Mouse (Mus musculus): ENCODE results near the gene Cmtm8. TPM values are rescaled to one million over a fixed set of nuclear protein-coding genes. Genes with fewer than 3 reads are reported as not detected.

Cmtm8 gene
- polyA plus RNA-seq, 1 experiment = 2.4 TPM

GRCm38 (mm10) chr9:114758272-114758671, 85.7 kb downstream of the Cmtm8 start:
- no peak for DNase-seq (ENCODE audit: low spot score)

- peak; percentile 93 for DNase-seq (ENCODE audit: low spot score)
These were observed 91.0 kb downstream of the Cmtm8 start for GRCm38 (mm10) chr9:114752863-114753484.

- DNase-seq (ENCODE audit: low spot score) = no peak
These were observed 91.6 kb downstream of the Cmtm8 start for GRCm38 (mm10) chr9:114752311-114752710.

GRCm38 (mm10) chr9:114751582-114751981, 92.4 kb downstream of the Cmtm8 start:
- DNase-seq (ENCODE audit: low spot score) = no peak

- DNase-seq (ENCODE audit: low spot score) = no peak
These were observed 96.5 kb downstream of the Cmtm8 start for GRCm38 (mm10) chr9:114747466-114747865.

GRCm38 (mm10) chr9:114747012-114747411, 96.9 kb downstream of the Cmtm8 start:
- no peak for DNase-seq (ENCODE audit: low spot score)

GRCm38 (mm10) chr9:114745654-114746053, 98.3 kb downstream of the Cmtm8 start:
- no peak for DNase-seq (ENCODE audit: low spot score)

- DNase-seq (ENCODE audit: low spot score) = no peak
These were observed 98.8 kb downstream of the Cmtm8 start for GRCm38 (mm10) chr9:114745163-114745562.

- no peak for DNase-seq (ENCODE audit: low spot score)
These were observed 101.2 kb downstream of the Cmtm8 start for GRCm38 (mm10) chr9:114742731-114743130.

GRCm38 (mm10) chr9:114740336-114740735, 103.6 kb downstream of the Cmtm8 start:
- no peak for DNase-seq (ENCODE audit: low spot score)

Other genes with a start within 250 kb of the Cmtm8 start
- gene Cnot10, start 204.0 kb downstream of the Cmtm8 start, polyA plus RNA-seq (2012; rRNA removed) = 42.0 and 45.8 TPM in 2 replicates
- gene Dync1li1, start 155.4 kb downstream of the Cmtm8 start, polyA plus RNA-seq (2012; rRNA removed) = 24.9 and 27.6 TPM in 2 replicates
- gene Cmtm6, start 113.0 kb downstream of the Cmtm8 start, polyA plus RNA-seq (2012; rRNA removed) = 40.3 and 41.4 TPM in 2 replicates
- gene Cmtm7, start 62.3 kb downstream of the Cmtm8 start, polyA plus RNA-seq (2012; rRNA removed) = 51.0 and 56.9 TPM in 2 replicates
- 34.4 and 39.6 TPM in 2 replicates for gene Gpd1l, start 89.8 kb upstream of the Cmtm8 start, polyA plus RNA-seq (2012; rRNA removed)
- 1.8 and 2.9 TPM in 2 replicates for gene Osbpl10, start 134.4 kb upstream of the Cmtm8 start, polyA plus RNA-seq (2012; rRNA removed)
- gene Rps27rt, start 138.6 kb upstream of the Cmtm8 start, polyA plus RNA-seq (2012; rRNA removed) = 310 and 399 TPM in 2 replicates

Data from urinary bladder, adult 2 months (tissue).